Mouse (Mus musculus) hindbrain, embryonic 16.5 days (tissue): ENCODE measurements around the gene Txn2. TPM values are rescaled to one million over a fixed set of nuclear protein-coding genes. Genes with fewer than 3 reads are reported as not detected.

Experiments used
- ATAC-seq: fragments of 200-750 bp; cut with Nextera tagmentation; 2 replicates; pipeline ENCODE4 v1.8.0; 2017; ENCODE audit warnings: moderate TSS enrichment, moderate library complexity
- H3K27ac ChIP-seq: fragments of 300-500 bp; sonication (generic); 2 replicates; pipeline ENCODE4 v1.5.1; 2014; ENCODE audit warnings: low read depth, mild to moderate bottlenecking, control low read depth, low read length, moderate library complexity
- H3K27me3 ChIP-seq: fragments of 300-500 bp; sonication (generic); replicated peaks from 2 replicates; pipeline ENCODE4 v1.6.1; 2014; ENCODE audit warnings: low read length; ENCODE audit not compliant: control insufficient read depth, insufficient read depth
- H3K36me3 ChIP-seq: fragments of 300-500 bp; sonication (generic); 2 replicates; pipeline ENCODE4 v1.6.1; 2014; ENCODE audit warnings: mild to moderate bottlenecking, low read length, moderate library complexity, mixed read lengths; ENCODE audit not compliant: control insufficient read depth, insufficient read depth
- H3K4me1 ChIP-seq: fragments of 300-500 bp; sonication (generic); 2 replicates; pipeline ENCODE4 v1.6.1; 2014; ENCODE audit warnings: low read depth, low read length; ENCODE audit not compliant: control insufficient read depth, insufficient read depth
- H3K4me2 ChIP-seq: fragments of 300-500 bp; sonication (generic); 2 replicates; pipeline ENCODE4 v1.6.1; 2014; ENCODE audit warnings: mild to moderate bottlenecking, low read length, control low read depth, moderate library complexity
- H3K4me3 ChIP-seq: fragments of 300-500 bp; sonication (generic); 2 replicates; pipeline ENCODE4 v1.5.1; 2014; ENCODE audit warnings: mild to moderate bottlenecking, low read length, control low read depth, moderate library complexity
- H3K9ac ChIP-seq: fragments of 300-500 bp; sonication (generic); 2 replicates; pipeline ENCODE4 v1.6.1; 2014; ENCODE audit warnings: low read depth, mild to moderate bottlenecking, control low read depth, low read length, moderate library complexity
- H3K9me3 ChIP-seq: fragments of 300-500 bp; sonication (generic); 2 replicates; pipeline ENCODE4 v1.6.1; 2014; ENCODE audit warnings: mild to moderate bottlenecking, low read length, moderate library complexity; ENCODE audit not compliant: control insufficient read depth
- WGBS: fragments of 180-500 bp; shearing (Covaris S2); extraction: QIAGEN DNeasy Blood & Tissue Kit; methylation state at CpG from one replicate; pipeline ENCODE4 v1.1.7; 2014; 5-methylcytosine and 5-hydroxymethylcytosine counted together
- polyA plus RNA-seq: library from polyadenylated mRNA; unstranded; fragments of >200 nt; fragmentation: Nextera tagmentation; extraction: Ambion mirVana; gene quantifications from 2 replicates; pipeline ENCODE4 v1.2.1, GENCODE M21; 2015

The Txn2 gene
- polyA plus RNA-seq: 215 and 216 TPM in 2 replicates

DNA sequence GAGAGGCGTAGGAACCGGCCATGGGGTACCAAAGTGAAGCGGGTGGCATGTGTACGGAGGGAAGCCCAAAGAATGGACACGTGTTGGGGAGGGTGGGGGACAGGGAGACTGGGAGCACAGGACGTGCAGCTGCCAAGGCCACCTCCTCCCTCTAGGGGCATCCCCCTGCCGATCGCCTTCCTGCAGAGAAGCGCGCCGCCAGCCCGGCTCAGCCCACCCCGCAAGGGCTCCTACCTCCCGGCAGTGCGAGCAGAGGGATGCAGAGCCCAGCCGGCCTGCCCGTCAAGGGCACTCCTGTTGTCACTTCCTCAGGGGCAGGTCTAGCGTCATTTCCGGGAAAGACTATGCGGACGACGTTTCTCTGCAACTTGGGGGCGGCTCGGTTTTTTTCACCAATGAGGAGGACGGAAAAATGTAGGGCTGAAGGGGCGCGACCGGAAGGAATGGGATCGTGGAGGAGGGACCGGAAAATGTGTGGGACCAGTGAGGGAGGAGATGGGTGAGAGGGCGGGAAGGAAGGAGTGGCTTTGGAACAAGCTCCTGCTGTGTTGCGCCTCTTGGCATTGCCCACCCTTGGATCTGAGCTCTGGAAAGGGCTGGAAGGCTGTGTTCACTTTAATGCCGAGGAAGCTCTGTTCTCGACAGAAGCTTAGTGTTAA lies at the start of gene Txn2:
TSS of gene Txn2 (minus strand) at position 334 of the 659 bp plus-strand sequence.
- WGBS: under 1% methylated on average over 34 of the region's 34 CpGs
- peak; percentile 97 for ATAC-seq
- H3K4me1 ChIP-seq: peaks cover 21% of the 10 kb centered on the region
- peaks cover 11% of the 10 kb centered on the region for H3K36me3 ChIP-seq
- H3K27me3 ChIP-seq: no peaks in the 10 kb centered on the region
- H3K9ac ChIP-seq: peak within 1 kb of the TSS; percentile 92
- H3K4me3 ChIP-seq: peak within 1 kb of the TSS; percentile 82
- peak within 1 kb of the TSS; percentile 86 for H3K4me2 ChIP-seq
- H3K27ac ChIP-seq: peak within 1 kb of the TSS; percentile 98
- H3K9me3 ChIP-seq: no peaks in the 10 kb centered on the region

DNA sequence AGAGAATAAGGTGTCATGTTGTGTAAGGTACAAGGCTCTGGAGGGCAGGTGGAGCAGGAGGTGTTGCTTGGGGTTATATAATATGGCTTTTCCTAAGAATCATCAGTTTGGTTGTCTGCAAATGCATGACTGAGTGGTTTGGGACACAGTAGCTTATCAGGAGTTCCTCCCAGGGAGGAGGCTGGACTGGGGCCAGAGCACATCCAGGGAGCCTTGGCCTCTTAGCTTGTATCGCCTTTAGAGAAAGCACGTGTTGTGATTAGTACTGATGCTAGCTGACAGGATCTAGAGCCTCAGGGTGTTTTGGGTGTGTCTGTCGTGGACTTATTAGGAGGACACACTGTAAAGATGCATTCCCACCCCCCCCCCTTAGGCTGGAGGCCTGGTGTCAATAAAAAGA lies 48.9 kb upstream of the Txn2 start:
- no peaks in the 10 kb centered on the region for H3K36me3 ChIP-seq
- 60% methylated on average over 3 of the region's 3 CpGs for WGBS
- no peak for ATAC-seq
- no peaks in the 10 kb centered on the region; the same call in 1 of the 2 replicates for H3K27me3 ChIP-seq
- H3K4me3 ChIP-seq: no peak overlapping the region
- H3K9me3 ChIP-seq: no peaks in the 10 kb centered on the region
- H3K27ac ChIP-seq: no peak overlapping the region
- H3K4me2 ChIP-seq: no peak overlapping the region
- H3K9ac ChIP-seq: no peak overlapping the region
- peaks cover 4% of the 10 kb centered on the region; the same call in 1 of the 2 replicates for H3K4me1 ChIP-seq

DNA sequence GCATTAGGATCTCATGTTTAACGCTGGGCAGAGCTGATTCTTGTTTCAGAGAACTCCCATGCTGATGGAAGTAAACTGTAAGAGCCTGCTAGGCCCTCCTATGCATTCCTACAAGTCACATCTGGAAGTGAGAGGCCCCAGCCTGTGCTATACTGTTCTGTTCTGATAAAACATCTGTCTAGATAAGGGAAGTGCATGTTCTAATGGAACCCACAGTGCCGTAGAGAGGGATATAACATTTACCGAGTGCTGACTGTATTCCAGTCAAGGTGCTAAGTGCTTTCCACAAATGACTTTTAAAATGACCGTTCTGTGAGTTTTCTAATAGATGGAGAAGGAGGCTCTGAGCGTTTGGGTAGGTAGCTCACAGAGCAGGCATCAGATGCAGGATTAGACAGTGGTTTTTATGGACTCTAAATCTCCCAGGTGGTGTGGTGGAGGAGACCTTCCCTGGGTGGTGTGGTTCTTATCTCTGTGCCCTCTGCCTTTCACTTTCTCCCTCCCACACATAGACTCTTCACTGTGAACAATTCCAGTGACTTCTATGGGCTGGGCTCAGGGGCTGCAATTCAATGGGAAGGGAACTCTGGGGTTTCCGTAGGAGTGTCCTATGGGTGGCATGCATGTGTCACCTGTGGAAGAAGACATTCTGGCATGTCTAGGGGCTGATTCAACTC lies 45.5 kb upstream of the Txn2 start:
- 86% methylated on average over 6 of the region's 6 CpGs for WGBS
- peaks cover 11% of the 10 kb centered on the region for H3K4me1 ChIP-seq

DNA sequence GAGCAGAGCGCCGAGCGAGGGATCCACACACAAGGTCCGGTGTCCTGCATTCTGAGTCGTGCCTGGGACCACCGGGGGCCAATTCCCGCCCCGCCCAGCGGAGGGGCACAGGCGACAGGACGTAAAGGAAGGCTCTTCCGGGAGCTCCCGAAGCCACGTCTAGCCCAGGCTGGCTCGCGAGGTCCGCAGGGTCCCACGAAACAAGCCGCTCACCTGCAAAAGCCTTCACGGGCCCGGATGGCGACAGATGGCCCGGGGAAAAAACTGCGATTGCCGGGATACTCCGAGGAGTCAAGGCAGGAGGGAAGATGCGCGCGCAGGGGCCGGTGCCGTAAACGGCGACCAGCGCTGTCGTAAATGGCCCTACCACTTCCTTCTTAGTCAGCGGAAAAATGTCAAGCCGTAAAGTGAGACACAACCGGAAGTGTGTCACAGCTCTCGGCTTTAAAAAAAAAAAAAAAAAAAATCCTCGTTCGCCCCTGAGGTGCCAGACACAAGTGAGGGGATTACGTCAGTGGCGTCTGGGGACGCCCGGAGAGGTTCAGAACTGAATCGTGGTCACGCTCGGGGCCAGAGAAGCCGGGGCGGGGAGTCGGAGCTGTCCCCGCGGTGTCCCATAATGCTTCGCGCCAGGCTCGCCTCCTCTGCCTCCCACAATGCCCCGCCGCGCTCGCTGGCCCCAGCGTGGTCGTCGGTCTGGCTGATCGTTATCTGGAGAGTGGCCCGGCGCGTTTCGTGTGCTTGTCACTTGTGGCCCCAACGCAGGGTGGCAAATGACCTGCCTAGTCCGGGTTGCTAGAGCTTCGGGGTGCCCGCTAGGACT lies 41.9 kb upstream of the Txn2 start, which contains the start of gene Eif3d:
TSS of gene Eif3d (minus strand) at position 344 of the 823 bp plus-strand sequence.
- H3K27me3 ChIP-seq: no peaks in the 10 kb centered on the region; the same call in 1 of the 2 replicates
- peaks cover 23% of the 10 kb centered on the region for H3K36me3 ChIP-seq
- no peaks in the 10 kb centered on the region for H3K9me3 ChIP-seq
- WGBS: under 1% methylated on average over 71 of the region's 72 CpGs
- peak within 1 kb of the TSS; percentile 67 for H3K4me3 ChIP-seq
- H3K27ac ChIP-seq: peak within 1 kb of the TSS; percentile 98
- H3K4me2 ChIP-seq: peak within 1 kb of the TSS; percentile 87
- H3K4me1 ChIP-seq: peaks cover 16% of the 10 kb centered on the region
- peak; percentile 89 for ATAC-seq
- peak within 1 kb of the TSS; percentile 89 for H3K9ac ChIP-seq

More for the DNA sequence above, 45.5 kb upstream of the Txn2 start:
- Histone ChIP-seq H3K4me2 (no peak overlapping the region), H3K4me3 (no peak overlapping the region), H3K27me3 (no peaks in the 10 kb centered on the region; the same call in 1 of the 2 replicates), H3K36me3 (no peaks in the 10 kb centered on the region), H3K9me3 (no peaks in the 10 kb centered on the region), H3K9ac (no peak overlapping the region), H3K27ac (no peak overlapping the region)
- no peak for ATAC-seq

DNA sequence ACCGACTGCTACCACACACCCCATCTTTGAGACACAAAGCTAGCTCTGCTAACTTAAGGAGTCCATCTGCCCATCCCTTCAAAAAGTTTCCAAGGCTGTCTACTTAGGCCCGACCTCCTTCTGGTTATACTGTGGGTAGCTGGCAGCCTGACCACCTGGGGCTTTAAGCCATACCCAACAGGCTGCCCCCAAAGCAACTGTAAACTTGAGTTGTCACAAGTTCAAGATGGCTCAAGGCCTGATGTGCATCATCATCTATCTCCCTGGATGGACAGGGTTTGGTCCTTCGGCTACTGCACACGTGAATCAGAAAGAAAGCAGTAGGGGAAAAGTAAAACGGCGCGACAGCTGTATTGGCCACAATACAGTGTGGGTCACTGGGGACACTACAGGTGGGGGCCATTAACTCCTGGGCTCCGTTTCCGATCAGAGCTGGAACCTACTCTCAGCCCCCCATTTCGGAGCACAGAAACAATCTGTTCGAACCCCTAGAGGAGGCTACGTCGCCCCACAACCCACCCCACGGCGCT lies 41.2 kb upstream of the Txn2 start:
- Histone ChIP-seq H3K27me3 (no peaks in the 10 kb centered on the region; the same call in 1 of the 2 replicates), H3K9me3 (no peaks in the 10 kb centered on the region), H3K4me2 (peak overlapping the region; percentile 80), H3K27ac (peak overlapping the region; percentile 98), H3K36me3 (peaks cover 27% of the 10 kb centered on the region), H3K4me3 (peak overlapping the region; percentile 67), H3K4me1 (peaks cover 16% of the 10 kb centered on the region), H3K9ac (peak overlapping the region; percentile 82)
- ATAC-seq: peak; percentile 11; the same call in 1 of the 2 replicates
- 2% methylated on average over 15 of the region's 15 CpGs for WGBS

DNA sequence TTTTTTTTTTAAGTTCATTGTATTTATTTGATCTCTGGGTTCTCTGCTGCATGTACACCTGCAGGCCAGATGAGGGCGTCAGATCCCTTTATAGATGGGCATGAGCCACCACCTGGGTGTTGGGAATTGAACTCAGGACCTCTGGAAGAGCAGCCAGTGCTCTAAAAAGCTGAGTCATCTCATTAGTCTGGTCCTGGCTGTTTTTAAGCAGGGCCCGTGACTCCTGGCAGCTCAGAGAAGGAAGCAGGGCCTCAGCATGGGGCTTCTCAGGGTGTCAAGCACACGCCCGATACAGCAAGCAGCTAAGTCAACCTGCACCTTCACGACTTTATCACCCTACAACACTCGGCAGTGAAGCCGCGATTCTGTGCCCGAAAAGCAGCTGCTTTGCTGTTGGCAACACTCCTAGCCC lies 36.3 kb upstream of the Txn2 start:
- H3K9me3 ChIP-seq: no peaks in the 10 kb centered on the region
- no peak for ATAC-seq
- no peak overlapping the region for H3K4me2 ChIP-seq
- no peak overlapping the region for H3K27ac ChIP-seq
- H3K9ac ChIP-seq: no peak overlapping the region
- peaks cover 72% of the 10 kb centered on the region for H3K36me3 ChIP-seq
- no peak overlapping the region for H3K4me3 ChIP-seq
- no peaks in the 10 kb centered on the region for H3K27me3 ChIP-seq
- H3K4me1 ChIP-seq: peaks cover 12% of the 10 kb centered on the region
- 83% methylated on average over 9 of the region's 9 CpGs for WGBS

DNA sequence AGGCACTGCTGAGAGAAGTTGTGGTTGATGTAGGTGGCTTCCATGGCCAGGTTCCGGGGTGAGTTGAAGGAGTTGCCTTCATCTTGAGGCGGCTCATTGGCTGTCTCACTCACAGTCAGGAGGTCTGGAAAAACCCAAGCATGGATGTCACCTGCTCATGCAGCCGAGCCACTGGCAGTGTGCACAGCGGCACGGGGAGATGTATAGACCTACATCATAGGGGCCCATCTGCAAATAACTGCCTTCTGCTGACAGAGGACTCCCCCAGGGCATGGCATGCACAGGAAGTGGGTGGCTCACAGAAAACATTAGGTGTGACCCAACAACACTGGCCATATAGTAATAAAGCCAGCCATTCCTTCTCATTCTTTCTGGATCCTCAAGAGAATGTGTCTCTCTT lies 33.6 kb upstream of the Txn2 start:
- Histone ChIP-seq H3K36me3 (peaks cover 83% of the 10 kb centered on the region), H3K27ac (no peak overlapping the region), H3K9me3 (no peaks in the 10 kb centered on the region), H3K4me2 (no peak overlapping the region), H3K9ac (no peak overlapping the region), H3K27me3 (no peaks in the 10 kb centered on the region), H3K4me1 (peaks cover 1% of the 10 kb centered on the region; the same call in 1 of the 2 replicates), H3K4me3 (no peak overlapping the region)
- no peak for ATAC-seq
- WGBS: 96% methylated on average over 5 of the region's 5 CpGs

DNA sequence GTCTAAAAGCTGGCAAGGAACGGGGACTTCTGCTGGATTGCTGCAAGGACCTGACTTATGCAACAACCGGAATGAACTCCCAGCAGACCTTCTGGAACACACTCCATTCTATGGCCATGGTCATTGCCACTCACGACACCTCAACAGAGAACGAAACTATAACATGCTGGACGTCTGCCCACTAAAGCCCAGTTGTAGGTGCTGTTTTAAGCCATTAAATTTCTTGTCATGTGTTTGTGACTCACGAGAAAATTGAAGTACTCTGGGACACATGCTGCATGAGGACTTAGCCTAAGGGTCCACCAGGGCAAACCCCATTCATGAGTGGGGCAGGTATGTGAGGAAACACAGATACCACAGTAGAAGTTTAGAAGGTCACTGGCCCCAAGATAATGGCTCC lies 31.9 kb upstream of the Txn2 start:
- peaks cover 66% of the 10 kb centered on the region for H3K36me3 ChIP-seq
- H3K9me3 ChIP-seq: no peaks in the 10 kb centered on the region
- H3K27me3 ChIP-seq: no peaks in the 10 kb centered on the region
- 90% methylated on average over 6 of the region's 6 CpGs for WGBS
- H3K4me2 ChIP-seq: no peak overlapping the region
- ATAC-seq: no peak
- no peak overlapping the region for H3K27ac ChIP-seq
- H3K4me1 ChIP-seq: peaks cover 10% of the 10 kb centered on the region
- H3K9ac ChIP-seq: no peak overlapping the region
- H3K4me3 ChIP-seq: no peak overlapping the region
